Mouse (Mus musculus) ovary, adult 18-20 months (tissue): ENCODE results near the gene Robo1.

Source experiments
- DNase-seq: peaks from one replicate; pipeline ENCODE4 v3.0.0; 2022; ENCODE audit warnings: low spot score, mixed read lengths

Gene Robo1

GRCm38 (mm10) chr16:72829530-72829929 is 521.4 kb downstream of the Robo1 start:
- DNase-seq = no peak

- DNase-seq = no peak
Observed at GRCm38 (mm10) chr16:72830394-72831056, 522.4 kb downstream of the Robo1 start.

DNA sequence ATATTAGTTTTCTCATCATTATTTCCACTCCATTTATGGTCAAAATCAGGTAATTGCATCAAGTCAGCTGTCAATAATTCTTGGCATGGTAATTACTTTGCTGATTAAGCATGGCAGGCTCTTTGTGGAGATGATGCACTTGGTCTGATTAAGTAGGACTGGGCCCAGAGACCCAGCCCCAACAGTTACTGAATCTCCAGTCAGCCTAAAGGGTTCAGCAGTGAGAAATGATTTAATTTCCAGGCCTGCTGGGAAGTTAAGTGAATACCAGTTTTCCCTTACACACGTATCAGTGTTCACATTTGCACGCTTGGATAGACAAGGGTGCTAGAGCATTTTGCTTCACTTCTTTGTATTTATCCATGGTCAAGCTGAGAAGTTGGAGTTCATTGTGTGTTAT is 526.2 kb downstream of the Robo1 start:
- no peak for DNase-seq

DNA sequence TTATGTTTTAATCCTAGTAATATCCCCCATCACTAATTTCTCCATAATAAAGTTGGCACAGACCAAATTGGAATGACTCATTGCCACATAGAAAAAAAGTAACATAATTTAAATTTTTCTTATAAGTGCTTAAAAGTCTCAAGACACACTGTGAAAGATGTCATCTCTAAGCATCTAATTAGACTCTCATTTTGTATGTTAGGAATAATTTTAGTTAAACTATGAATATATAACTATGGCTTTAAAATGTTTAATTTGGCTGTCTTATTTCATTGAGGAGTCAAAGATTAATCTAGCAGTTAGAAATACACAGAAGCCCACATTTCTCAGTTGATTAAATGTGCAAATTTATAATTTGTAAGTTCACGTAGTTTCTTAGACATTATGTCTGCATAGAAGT is 530.9 kb downstream of the Robo1 start:
- DNase-seq = no peak

- no peak for DNase-seq
Observed at GRCm38 (mm10) chr16:72841066-72841465, 533.0 kb downstream of the Robo1 start.

DNA sequence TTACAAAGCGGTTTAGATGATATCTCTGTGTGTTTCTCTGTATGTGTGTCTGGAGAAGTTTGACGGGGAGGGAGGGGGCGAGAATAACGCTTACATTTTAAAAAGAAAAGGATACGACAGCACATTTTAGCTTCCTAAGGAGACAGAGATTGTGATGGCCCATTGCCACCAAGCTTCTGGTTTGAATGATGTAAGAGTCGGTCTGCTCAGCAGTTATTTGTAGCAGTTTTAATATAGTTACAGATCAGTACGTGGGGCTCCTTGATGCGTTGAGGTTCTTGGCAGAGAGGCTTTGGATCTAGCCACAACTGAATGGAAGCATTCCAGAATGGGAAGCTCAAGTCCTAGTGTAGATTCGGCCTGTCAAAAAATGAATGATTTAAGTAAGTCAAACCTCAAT is 546.0 kb downstream of the Robo1 start:
- no peak for DNase-seq

- no peak for DNase-seq
Observed at GRCm38 (mm10) chr16:72854809-72855503, 546.9 kb downstream of the Robo1 start.

GRCm38 (mm10) chr16:72861707-72862277 is 553.7 kb downstream of the Robo1 start:
- no peak for DNase-seq

DNA sequence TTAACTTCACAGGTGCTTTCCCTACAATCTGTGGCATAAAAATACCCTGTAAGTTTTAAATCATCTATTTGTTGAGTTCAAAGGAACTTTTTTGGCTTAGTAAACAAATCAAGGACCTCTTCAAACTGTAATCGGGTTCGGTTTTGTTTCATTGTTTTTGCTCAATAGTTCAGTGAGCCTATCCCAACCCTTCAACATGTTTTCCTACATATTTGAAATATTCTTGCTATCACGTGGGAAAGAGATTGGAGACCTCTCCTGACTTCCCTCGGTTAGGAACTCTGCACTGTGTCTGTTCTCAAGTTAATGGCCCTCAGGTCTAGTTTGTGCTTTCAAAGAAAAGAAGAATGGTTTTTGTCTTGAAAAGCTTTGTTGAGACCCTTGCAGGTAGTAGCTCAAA is 557.9 kb downstream of the Robo1 start:
- no peak for DNase-seq

DNA sequence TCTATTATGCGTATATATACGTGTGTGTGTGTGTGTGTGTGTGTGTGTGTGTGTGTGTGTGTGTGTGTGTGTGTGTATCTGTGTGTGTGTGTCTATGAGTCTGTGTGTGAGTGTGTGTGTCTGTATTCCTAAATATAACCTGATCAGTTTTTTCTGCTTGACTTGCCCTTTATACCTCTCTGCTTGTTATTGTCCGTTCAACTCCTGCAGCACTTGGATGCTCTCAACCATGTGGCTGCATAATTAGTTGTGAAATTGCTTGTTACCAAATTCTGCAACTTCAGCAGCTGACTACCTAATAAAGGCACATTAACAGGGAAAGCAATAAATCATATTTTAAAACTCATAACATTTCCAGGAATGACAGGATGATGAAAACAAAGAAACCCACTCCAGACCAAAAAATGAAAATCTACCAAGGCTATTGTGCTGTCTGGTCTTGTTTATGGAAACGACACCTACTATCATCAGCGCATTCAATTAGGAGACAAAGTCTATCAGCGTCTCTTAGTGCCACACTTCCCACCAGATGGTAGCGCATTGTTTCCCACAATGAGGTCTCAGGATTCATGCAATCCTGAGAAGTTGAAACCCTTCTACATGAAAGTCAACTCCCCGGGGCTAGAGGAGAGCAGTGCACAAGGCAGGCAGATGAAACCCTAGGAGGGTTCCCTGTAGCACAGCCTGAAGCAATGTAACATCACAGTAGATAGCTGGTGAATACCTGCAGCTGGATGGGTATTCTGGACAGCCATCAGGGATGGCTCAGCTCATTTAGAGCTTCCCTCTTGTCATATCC is 567.0 kb downstream of the Robo1 start:
- no peak for DNase-seq

GRCm38 (mm10) chr16:72888108-72888507 is 580.0 kb downstream of the Robo1 start:
- peak; percentile 11 for DNase-seq

- no peak for DNase-seq
Observed at GRCm38 (mm10) chr16:72889401-72889800, 581.3 kb downstream of the Robo1 start.

DNA sequence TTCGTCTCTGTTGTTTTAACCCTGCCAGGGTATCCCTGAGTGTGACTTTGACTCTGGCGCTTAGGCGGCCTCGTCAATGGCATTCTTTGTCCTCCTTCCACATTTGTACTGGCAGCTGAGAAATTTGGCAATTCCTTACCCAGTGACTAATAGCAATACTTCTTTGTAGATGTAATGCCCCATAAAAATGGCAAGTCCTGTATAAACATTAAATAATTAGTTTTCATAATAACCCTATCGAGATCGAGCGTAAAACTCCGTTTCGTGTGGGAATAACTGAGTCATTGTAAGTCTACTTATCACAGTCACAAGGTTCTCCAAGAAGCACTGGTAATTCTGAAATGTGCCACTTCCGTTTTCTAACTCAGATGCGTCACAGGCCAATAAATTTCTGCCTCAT is 589.0 kb downstream of the Robo1 start:
- DNase-seq = no peak

GRCm38 (mm10) chr16:72908895-72909294 is 600.8 kb downstream of the Robo1 start:
- DNase-seq = no peak

GRCm38 (mm10) chr16:72913134-72913533 is 605.0 kb downstream of the Robo1 start:
- no peak for DNase-seq

GRCm38 (mm10) chr16:72914068-72914630 is 606.0 kb downstream of the Robo1 start:
- no peak for DNase-seq

DNA sequence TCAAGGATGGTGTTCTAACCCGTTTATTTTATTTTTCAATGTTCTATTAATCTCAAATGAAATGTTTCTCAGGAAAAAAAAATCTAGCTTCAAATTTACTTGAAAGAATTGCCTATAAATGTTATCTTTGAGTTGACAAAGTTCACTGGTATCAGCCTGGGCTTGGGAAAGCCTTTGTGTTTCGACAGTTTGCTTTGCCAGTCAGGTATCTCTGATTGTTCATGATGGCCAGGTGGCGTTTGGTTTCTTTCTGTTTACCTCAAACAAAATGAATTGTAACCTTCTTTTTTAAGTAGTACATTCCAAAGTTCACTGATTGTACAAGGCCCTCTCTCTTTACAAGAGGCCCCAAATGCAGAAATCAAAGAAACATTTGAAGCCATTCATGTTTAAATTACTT is 611.9 kb downstream of the Robo1 start:
- DNase-seq = no peak

GRCm38 (mm10) chr16:72924423-72925224 is 616.5 kb downstream of the Robo1 start:
- DNase-seq = peak; percentile 27

DNA sequence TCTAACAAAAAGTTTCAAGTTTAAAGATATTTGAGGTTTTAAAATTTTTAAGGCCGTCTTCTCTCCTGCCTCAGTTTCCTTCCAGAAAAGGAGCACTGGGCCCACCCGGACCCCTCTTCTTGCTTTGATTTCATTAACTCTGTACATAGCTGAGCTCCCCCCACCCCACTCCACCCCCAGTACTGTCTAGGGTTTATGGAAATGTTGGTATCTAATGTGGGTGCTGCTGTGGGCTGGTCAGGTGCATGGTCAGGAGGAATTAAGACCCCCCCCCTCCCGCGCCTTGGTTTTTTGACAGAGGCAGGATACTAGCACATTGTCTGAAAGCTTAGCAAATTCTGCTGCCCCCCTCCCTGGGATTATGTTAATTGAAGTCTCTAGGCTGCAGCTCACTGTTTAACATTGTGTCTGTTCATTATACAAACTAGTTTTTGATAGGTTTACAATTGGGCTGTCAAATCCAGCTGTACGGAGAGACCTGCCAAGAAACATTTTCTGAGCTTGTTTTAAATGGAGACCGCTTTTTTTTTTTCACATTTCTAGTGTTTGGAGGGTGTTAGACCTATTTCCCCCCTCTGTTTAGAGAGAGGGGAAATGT is 620.5 kb downstream of the Robo1 start:
- DNase-seq = no peak

DNA sequence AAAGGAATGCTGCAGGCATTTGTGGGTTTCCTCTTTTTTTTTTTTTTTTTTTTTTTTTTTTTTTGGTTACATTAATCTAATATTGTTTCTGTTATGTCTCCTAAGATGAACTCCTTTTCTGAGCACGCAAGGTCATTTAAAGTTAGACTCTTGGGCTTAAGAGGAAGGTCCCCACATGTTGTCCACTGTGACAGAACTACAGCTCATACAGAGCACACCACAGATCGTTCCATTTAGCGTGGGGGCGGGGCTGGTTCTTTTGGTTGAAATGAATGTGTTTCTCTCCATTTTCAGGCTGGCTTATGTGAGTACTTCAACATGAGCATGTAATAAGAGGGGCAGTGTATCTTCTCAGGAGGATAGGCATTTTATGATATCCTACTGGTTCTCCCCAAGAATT is 622.8 kb downstream of the Robo1 start:
- no peak for DNase-seq

- no peak for DNase-seq
Observed at GRCm38 (mm10) chr16:72934908-72935307, 626.8 kb downstream of the Robo1 start.
